Mouse (Mus musculus): ENCODE data around the gene Atp2b4.
"Not testable (repeated sequence)": the region's sequence is repeated elsewhere in the genome, so short reads cannot be mapped to it uniquely, and the experiment has no call there.

Atp2b4 gene

GRCm38 (mm10) chr1:133692195-133692594, 108.6 kb downstream of the Atp2b4 start:
- no peak for DNase-seq

GRCm38 (mm10) chr1:133691046-133691445, 109.8 kb downstream of the Atp2b4 start:
- DNase-seq, result no peak

GRCm38 (mm10) chr1:133689897-133690296, 110.9 kb downstream of the Atp2b4 start, which contains the start of gene Lax1:
Gene Lax1, minus strand, starts transcription at chr1:133690108.
- DNase-seq, result no peak

- no peak for DNase-seq
Measured at GRCm38 (mm10) chr1:133688301-133688700, 112.5 kb downstream of the Atp2b4 start.

- DNase-seq, result no peak
Measured at GRCm38 (mm10) chr1:133685749-133686519, 114.9 kb downstream of the Atp2b4 start.

- no peak for DNase-seq
Measured at GRCm38 (mm10) chr1:133671801-133672200, 129.0 kb downstream of the Atp2b4 start.

- DNase-seq, result no peak
Measured at GRCm38 (mm10) chr1:133671266-133671665, 129.6 kb downstream of the Atp2b4 start.

- DNase-seq, result no peak
Measured at GRCm38 (mm10) chr1:133670776-133671175, 130.1 kb downstream of the Atp2b4 start.

- no peak for DNase-seq
Measured at GRCm38 (mm10) chr1:133670190-133670589, 130.7 kb downstream of the Atp2b4 start.

GRCm38 (mm10) chr1:133668618-133669017, 132.2 kb downstream of the Atp2b4 start:
- no peak for DNase-seq

GRCm38 (mm10) chr1:133667721-133668120, 133.1 kb downstream of the Atp2b4 start:
- no peak for DNase-seq

GRCm38 (mm10) chr1:133665713-133666112, 135.1 kb downstream of the Atp2b4 start:
- not testable (repeated sequence) for DNase-seq

- no peak for DNase-seq
Measured at GRCm38 (mm10) chr1:133664203-133664970, 136.5 kb downstream of the Atp2b4 start.

- no peak for DNase-seq
Measured at GRCm38 (mm10) chr1:133663427-133663826, 137.4 kb downstream of the Atp2b4 start.

- no peak for DNase-seq
Measured at GRCm38 (mm10) chr1:133662941-133663340, 137.9 kb downstream of the Atp2b4 start.

GRCm38 (mm10) chr1:133661203-133661933, 139.5 kb downstream of the Atp2b4 start, which contains the start of gene Gm38394:
Gene Gm38394, minus strand, starts transcription at chr1:133661318.
- peak; percentile 92 to 93 for DNase-seq

GRCm38 (mm10) chr1:133660466-133661202, 140.2 kb downstream of the Atp2b4 start, which contains the start of gene Zbed6:
Gene Zbed6, minus strand, starts transcription at chr1:133660885.
- DNase-seq, result peak; percentile 15 to 76

- DNase-seq, result peak in 1 of 2 experiments; percentile 28
Measured at GRCm38 (mm10) chr1:133658878-133659277, 142.0 kb downstream of the Atp2b4 start.

- DNase-seq, result peak in 1 of 2 experiments; percentile 17
Measured at GRCm38 (mm10) chr1:133656811-133657210, 144.0 kb downstream of the Atp2b4 start.

GRCm38 (mm10) chr1:133653033-133653432, 147.8 kb downstream of the Atp2b4 start:
- DNase-seq, result no peak

GRCm38 (mm10) chr1:133650288-133651055, 150.4 kb downstream of the Atp2b4 start:
- DNase-seq, result no peak
